Mouse (Mus musculus) mouse embryonic stem cell (cell line): ENCODE measurements around the gene Cenpo.
"Not testable (repeated sequence)": the region's sequence is repeated elsewhere in the genome, so short reads cannot be mapped to it uniquely, and the experiment has no call there.

Source experiments
- in situ Hi-C, 2 experiments: fragments of 300-500 bp; cut with MboI; formaldehyde crosslinking; loops; 1 replicate in 1 of 2; 3 replicates in 1 of 2; pipeline ENCODE4 v1.14.3; 2019 to 2020; ENCODE audit warnings: low sequenced_read_pairs in 2 of 2, low pct_unique_long_range_greater_than_20kb in 1 of 2, mixed read lengths in 1 of 2; ENCODE audit not compliant: unreplicated experiment in 1 of 2

Cenpo gene

DNA sequence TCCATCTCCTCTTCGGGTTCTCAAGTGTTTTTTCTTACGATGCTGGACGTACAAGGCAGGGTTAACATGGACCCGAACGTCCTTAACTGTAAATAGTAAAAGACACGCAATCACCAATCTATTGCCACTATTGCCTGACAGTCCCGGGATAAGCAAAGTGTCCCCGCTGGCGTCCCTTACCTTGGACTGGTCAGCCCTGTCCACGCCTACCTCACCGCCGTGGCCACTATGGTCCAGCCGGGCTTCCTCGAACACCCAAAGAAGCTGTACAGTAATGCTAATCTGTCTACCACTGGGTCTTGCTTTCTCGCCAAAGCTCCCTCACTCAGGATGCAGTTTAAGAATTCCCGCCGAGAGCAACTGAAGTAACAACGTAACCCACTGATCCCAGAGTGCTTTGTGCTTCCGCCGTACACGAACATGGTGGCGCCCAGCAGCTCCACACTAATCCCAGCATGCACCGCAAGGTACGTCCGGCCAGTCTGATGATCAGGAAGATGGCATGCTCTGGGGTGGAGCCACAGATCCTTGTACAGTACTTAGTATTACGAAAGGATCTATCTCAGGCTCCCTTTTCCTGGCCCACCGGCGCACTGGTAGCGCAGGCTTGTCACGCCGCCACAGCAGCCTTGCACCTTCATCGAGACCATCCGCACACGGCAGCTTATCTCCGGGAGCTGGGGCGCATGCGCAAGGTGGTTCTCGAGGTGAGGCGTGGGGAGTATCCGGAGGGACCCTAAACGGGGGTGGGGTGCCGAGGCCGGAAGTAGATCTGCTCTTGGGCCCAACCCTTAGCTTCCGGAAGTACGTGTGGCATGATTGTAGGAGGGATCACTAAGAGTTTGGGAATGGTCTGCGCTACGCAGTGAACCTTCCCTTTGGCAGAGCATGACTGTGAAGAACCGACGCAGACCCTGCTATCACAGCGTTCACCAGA is at the start of gene Cenpo, which contains the start of gene Ptrhd1:
Cenpo (minus strand) TSS at position 723 of the 937 bp plus-strand sequence.
Ptrhd1 (plus strand) TSS at position 456 of the 937 bp plus-strand sequence.
- in situ Hi-C loops, result no loop called here

DNA sequence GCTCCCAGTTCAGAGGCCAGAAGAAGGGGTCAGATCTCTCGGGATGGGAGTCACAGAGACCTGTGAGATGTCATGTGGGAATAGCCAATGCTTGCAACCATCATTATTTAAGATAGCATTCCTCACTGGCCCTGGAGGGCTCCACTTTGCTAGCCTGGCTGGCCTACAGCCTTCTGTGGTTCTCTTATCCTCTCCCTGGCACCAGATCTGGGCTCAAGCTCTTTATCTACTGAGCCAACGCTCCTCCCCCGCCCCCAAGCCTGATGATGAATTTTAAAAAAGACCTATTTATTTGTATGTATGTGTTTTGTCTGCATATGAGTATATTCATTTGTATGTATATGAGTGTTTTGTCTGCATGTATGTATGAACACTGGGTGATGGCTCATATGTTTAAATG is 45.8 kb upstream of the Cenpo start:
- in situ Hi-C loops, result no loop called here

GRCm38 (mm10) chr12:4278978-4279755 is 45.1 kb upstream of the Cenpo start:
- in situ Hi-C loops, result no loop called here

DNA sequence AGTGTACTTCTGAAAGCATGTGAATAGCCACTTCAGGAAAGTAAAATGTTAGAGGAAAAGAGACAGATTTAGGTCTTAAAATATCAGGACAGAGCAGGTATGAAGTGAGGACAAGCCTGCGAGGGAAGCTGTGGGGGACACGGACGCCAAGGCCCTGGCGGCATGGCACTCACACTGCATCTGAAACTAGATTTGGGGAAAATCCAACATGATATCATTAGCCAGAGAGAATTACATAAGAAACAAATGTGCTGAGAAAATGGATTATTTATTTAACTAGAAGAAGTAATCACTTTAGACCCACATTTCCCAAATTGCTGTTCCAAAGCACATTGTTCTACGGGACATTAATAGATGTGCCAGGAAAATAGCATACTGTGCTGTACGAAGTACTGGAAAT is 37.0 kb upstream of the Cenpo start:
- in situ Hi-C loops, result no loop called here

- in situ Hi-C loops, result no loop called here
Measured at GRCm38 (mm10) chr12:4267765-4268164, 33.7 kb upstream of the Cenpo start.

- in situ Hi-C loops, result no loop called here
Measured at GRCm38 (mm10) chr12:4252742-4253655, 18.9 kb upstream of the Cenpo start.

- in situ Hi-C loops, result no loop called here
Measured at GRCm38 (mm10) chr12:4249786-4250185, 15.7 kb upstream of the Cenpo start.

DNA sequence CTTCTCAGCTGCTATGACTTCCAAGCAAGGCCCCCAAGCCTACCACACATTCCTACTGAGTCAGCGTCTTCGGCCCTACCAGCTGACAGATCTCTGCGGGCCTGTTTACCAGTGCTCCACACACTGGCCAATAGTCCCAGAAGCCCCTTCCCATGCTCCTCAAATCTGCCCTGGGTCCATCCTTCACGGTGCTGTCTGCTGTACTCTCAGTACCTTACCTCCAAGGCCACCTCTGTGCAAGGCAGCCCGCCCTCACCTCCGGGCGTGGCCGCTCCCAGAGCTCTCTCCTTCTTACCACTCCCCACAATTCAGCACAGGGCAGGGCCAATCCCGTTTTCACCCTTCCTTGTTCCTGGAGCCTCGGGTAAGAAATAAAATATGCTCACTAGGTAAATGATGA is 11.6 kb upstream of the Cenpo start:
- in situ Hi-C loops, result no loop called here

DNA sequence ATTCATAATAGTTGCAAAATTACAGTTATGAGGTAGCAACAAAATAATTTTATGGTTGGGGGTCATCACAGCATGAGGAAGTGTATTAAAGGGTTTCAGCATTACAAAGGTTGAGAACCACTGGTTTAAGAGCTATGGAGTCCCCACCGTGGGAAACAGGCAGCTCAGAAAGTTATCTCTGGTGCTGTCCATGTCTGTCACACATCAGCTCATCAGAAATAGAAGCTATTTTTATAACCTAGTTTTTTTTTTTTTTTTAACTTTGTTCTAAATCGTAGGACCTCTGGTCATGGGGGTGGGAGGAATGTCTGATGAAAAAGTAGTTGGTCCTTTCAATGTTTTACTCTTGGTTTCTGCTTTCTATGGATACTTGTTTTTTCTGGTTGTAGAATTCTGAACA is 9.7 kb upstream of the Cenpo start:
- in situ Hi-C loops, result no loop called here

DNA sequence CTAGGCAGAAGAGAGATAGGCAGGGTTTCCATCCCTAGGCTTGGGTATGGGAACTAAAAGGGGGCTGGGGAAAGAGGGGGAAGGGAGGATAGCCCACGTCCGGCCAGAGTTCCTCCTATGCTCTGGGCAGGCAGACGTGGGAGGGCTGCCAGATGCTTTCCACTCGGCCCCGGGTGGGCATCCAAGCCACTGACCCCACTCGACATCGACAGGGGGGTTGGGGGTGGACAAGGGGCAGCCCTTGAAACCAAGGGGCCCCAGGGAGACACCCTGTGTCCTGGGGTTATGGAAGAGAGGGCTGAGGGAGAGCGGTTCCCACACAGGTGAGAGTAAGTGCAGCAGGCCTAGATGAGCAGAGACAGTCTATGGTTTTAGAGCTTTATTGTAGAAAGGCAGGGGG is 6.2 kb upstream of the Cenpo start:
- in situ Hi-C loops, result not testable (repeated sequence)

- in situ Hi-C loops, result no loop called here
Measured at GRCm38 (mm10) chr12:4237481-4237880, 3.4 kb upstream of the Cenpo start.

- in situ Hi-C loops, result no loop called here
Measured at GRCm38 (mm10) chr12:4232777-4233176, 1.3 kb downstream of the Cenpo start.

DNA sequence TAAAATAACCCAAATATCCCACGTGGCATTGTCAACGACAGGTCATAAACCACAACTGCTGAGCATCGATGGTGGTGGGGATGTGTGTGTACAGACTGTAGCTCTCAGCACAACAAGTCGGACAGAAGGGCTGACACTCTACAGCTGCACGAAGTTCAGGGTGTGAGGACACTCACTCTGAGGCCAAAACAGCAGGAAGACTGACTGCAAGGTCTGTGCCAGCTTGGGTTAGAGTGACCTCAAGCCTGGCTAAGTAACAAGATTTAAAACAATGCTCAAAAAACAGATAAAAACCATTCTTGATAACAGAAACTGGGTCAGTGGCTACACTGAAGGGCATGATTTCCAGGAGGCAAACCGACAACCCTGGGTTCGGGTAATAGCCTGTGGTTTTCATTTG is 3.9 kb downstream of the Cenpo start:
- in situ Hi-C loops, result no loop called here

GRCm38 (mm10) chr12:4212908-4213307 is 21.2 kb downstream of the Cenpo start:
- in situ Hi-C loops, result no loop called here

GRCm38 (mm10) chr12:4211174-4211573 is 22.9 kb downstream of the Cenpo start:
- in situ Hi-C loops, result no loop called here

- in situ Hi-C loops, result no loop called here
Measured at GRCm38 (mm10) chr12:4209196-4209595, 24.9 kb downstream of the Cenpo start.

GRCm38 (mm10) chr12:4208405-4209133 is 25.5 kb downstream of the Cenpo start:
- in situ Hi-C loops, result no loop called here

DNA sequence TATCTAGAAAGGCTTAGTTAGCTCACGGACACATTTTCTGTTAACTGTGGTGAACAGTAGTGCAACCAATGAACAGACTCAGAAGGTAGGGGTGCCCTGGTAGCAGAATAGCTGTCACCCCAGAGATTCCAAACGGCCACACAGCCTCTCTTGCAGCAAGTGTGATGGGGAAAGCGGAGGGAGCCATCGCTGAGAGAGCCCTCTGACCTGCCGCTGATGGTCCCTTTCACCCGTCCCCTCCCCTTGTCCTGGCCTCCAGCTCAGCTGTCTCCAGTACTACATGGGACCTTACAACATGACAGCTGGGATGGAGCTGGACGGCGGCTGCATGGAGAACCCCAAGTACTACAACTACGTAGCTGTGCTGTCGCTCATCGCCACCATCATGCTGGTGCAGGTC is 28.0 kb downstream of the Cenpo start:
- in situ Hi-C loops, result no loop called here
